Mouse (Mus musculus) hindbrain, postnatal 0 days (tissue): ENCODE measurements around the gene 1700057G04Rik. TPM values are rescaled to one million over a fixed set of nuclear protein-coding genes. Genes with fewer than 3 reads are reported as not detected.

ENCODE experiments used
- ATAC-seq: fragments of 200-750 bp; cut with Nextera tagmentation; 2 replicates; pipeline ENCODE4 v1.8.0; 2017; ENCODE audit warnings: mild to moderate bottlenecking, moderate TSS enrichment, moderate library complexity
- DNase-seq: peaks from one replicate; pipeline ENCODE4 v3.0.0-alpha.2; 2015; ENCODE audit warnings: low spot score
- H3K27ac ChIP-seq: fragments of 300-500 bp; sonication (generic); 2 replicates; pipeline ENCODE4 v1.5.1; 2014; ENCODE audit warnings: mild to moderate bottlenecking
- H3K27me3 ChIP-seq: fragments of 300-500 bp; sonication (generic); 2 replicates; pipeline ENCODE4 v1.6.1; 2014; ENCODE audit warnings: low read length, mixed read lengths; ENCODE audit not compliant: insufficient read depth
- H3K36me3 ChIP-seq: fragments of 300-500 bp; sonication (generic); 2 replicates; pipeline ENCODE4 v1.6.1; 2014; ENCODE audit warnings: low read length, mixed read lengths; ENCODE audit not compliant: insufficient read depth
- H3K4me1 ChIP-seq: fragments of 300-500 bp; sonication (generic); 2 replicates; pipeline ENCODE4 v1.6.1; 2014; ENCODE audit warnings: antibody characterized with exemption, low read length, mixed read lengths; ENCODE audit not compliant: insufficient read depth
- H3K4me2 ChIP-seq: fragments of 300-500 bp; sonication (generic); 2 replicates; pipeline ENCODE4 v1.6.1; 2014; ENCODE audit warnings: low read depth, mild to moderate bottlenecking, low read length, moderate library complexity, mixed read lengths
- H3K4me3 ChIP-seq: fragments of 300-500 bp; sonication (generic); 2 replicates; pipeline ENCODE4 v1.5.1; 2014; ENCODE audit warnings: low read length
- H3K9ac ChIP-seq: fragments of 300-500 bp; sonication (generic); replicated peaks from 2 replicates; pipeline ENCODE4 v1.6.1; 2014; ENCODE audit warnings: mild to moderate bottlenecking, low read length, moderate library complexity, mixed read lengths
- H3K9me3 ChIP-seq: fragments of 300-500 bp; sonication (generic); 2 replicates; pipeline ENCODE4 v1.6.1; 2016; ENCODE audit warnings: low read length, mixed read lengths
- CTCF ChIP-seq: IDR thresholded peaks from 2 replicates; pipeline ENCODE4 v1.5.1; 2016; ENCODE audit warnings: antibody characterized with exemption, control low read depth, low read depth
- WGBS: fragments of 180-500 bp; shearing (Covaris S2); extraction: QIAGEN DNeasy Blood & Tissue Kit; methylation state at CpG from one replicate; pipeline ENCODE4 v1.1.7; 2014; 5-methylcytosine and 5-hydroxymethylcytosine counted together
- polyA plus RNA-seq: library from polyadenylated mRNA; unstranded; fragments of >200 nt; fragmentation: Nextera tagmentation; extraction: Ambion mirVana; gene quantifications from 2 replicates; pipeline ENCODE4 v1.2.1, GENCODE M21; 2015
- total RNA-seq: library from RNA; depleted of rRNA; stranded (reverse); fragments of >200 nt; gene quantifications from 2 replicates; pipeline ENCODE4 v1.2.3, GENCODE M21; 2014; rRNA removed

Gene 1700057G04Rik
- total RNA-seq: not detected in 2 replicates
- polyA plus RNA-seq: not detected in 2 replicates

- Histone ChIP-seq H3K27ac (no peak within 1 kb of the TSS), H3K9me3 (no peaks in the 10 kb centered on the region), H3K4me2 (no peak within 1 kb of the TSS), H3K9ac (no peak within 1 kb of the TSS), H3K36me3 (no peaks in the 10 kb centered on the region), H3K4me3 (no peak within 1 kb of the TSS), H3K4me1 (no peaks in the 10 kb centered on the region), H3K27me3 (no peaks in the 10 kb centered on the region)
- ATAC-seq: no peak
- DNase-seq: no peak
- 94% methylated on average over 1 of the region's 1 CpGs for WGBS
- no peak for TF ChIP-seq CTCF
Measured at GRCm38 (mm10) chr9:92309077-92309476, at the start of gene 1700057G04Rik. 1700057G04Rik (plus strand) TSS chr9:92309377.

GRCm38 (mm10) chr9:92260481-92261159, 48.6 kb upstream of the 1700057G04Rik start:
- no peak overlapping the region for H3K4me3 ChIP-seq
- no peak overlapping the region for H3K27ac ChIP-seq
- no peak for TF ChIP-seq CTCF
- H3K36me3 ChIP-seq: no peaks in the 10 kb centered on the region
- DNase-seq (no peak), ATAC-seq (no peak)
- no peak overlapping the region for H3K9ac ChIP-seq
- WGBS: 89% methylated on average over 7 of the region's 7 CpGs
- no peak overlapping the region for H3K4me2 ChIP-seq
- no peaks in the 10 kb centered on the region for H3K9me3 ChIP-seq
- no peaks in the 10 kb centered on the region for H3K27me3 ChIP-seq
- no peaks in the 10 kb centered on the region for H3K4me1 ChIP-seq

- no peaks in the 10 kb centered on the region for H3K9me3 ChIP-seq
- H3K27ac ChIP-seq: no peak overlapping the region
- ATAC-seq: no peak
- no peak for TF ChIP-seq CTCF
- H3K4me1 ChIP-seq: no peaks in the 10 kb centered on the region
- no peaks in the 10 kb centered on the region for H3K27me3 ChIP-seq
- H3K9ac ChIP-seq: no peak overlapping the region
- no peak overlapping the region for H3K4me2 ChIP-seq
- no peak for DNase-seq
- 85% methylated on average over 4 of the region's 4 CpGs for WGBS
- H3K36me3 ChIP-seq: no peaks in the 10 kb centered on the region
- no peak overlapping the region for H3K4me3 ChIP-seq
Measured at GRCm38 (mm10) chr9:92265719-92266118, 43.5 kb upstream of the 1700057G04Rik start.

GRCm38 (mm10) chr9:92266558-92267171, 42.5 kb upstream of the 1700057G04Rik start:
- H3K9ac ChIP-seq: no peak overlapping the region
- WGBS: 74% methylated on average over 8 of the region's 8 CpGs
- no peak overlapping the region for H3K4me2 ChIP-seq
- no peak overlapping the region for H3K27ac ChIP-seq
- no peaks in the 10 kb centered on the region for H3K4me1 ChIP-seq
- no peaks in the 10 kb centered on the region for H3K36me3 ChIP-seq
- H3K4me3 ChIP-seq: no peak overlapping the region
- H3K27me3 ChIP-seq: no peaks in the 10 kb centered on the region
- no peak for DNase-seq
- no peak for ATAC-seq
- TF ChIP-seq CTCF: no peak
- H3K9me3 ChIP-seq: no peaks in the 10 kb centered on the region

- H3K9ac ChIP-seq: no peak overlapping the region
- no peaks in the 10 kb centered on the region for H3K27me3 ChIP-seq
- no peaks in the 10 kb centered on the region for H3K36me3 ChIP-seq
- 93% methylated on average over 1 of the region's 1 CpGs for WGBS
- H3K4me2 ChIP-seq: no peak overlapping the region
- DNase-seq (no peak), ATAC-seq (no peak)
- H3K9me3 ChIP-seq: no peaks in the 10 kb centered on the region
- no peaks in the 10 kb centered on the region for H3K4me1 ChIP-seq
- TF ChIP-seq CTCF: no peak
- no peak overlapping the region for H3K4me3 ChIP-seq
- no peak overlapping the region for H3K27ac ChIP-seq
Measured at GRCm38 (mm10) chr9:92267732-92268131, 41.4 kb upstream of the 1700057G04Rik start.

GRCm38 (mm10) chr9:92269829-92270404, 39.3 kb upstream of the 1700057G04Rik start:
- no peak for TF ChIP-seq CTCF
- no peak overlapping the region for H3K9ac ChIP-seq
- no peak overlapping the region for H3K4me2 ChIP-seq
- DNase-seq (no peak), ATAC-seq (no peak)
- no peaks in the 10 kb centered on the region for H3K27me3 ChIP-seq
- H3K36me3 ChIP-seq: no peaks in the 10 kb centered on the region
- no peak overlapping the region for H3K27ac ChIP-seq
- 95% methylated on average over 5 of the region's 5 CpGs for WGBS
- H3K9me3 ChIP-seq: no peaks in the 10 kb centered on the region
- H3K4me3 ChIP-seq: no peak overlapping the region
- no peaks in the 10 kb centered on the region for H3K4me1 ChIP-seq

GRCm38 (mm10) chr9:92270927-92271326, 38.2 kb upstream of the 1700057G04Rik start:
- DNase-seq: peak; percentile 56

More at GRCm38 (mm10) chr9:92270927-92271326, 38.2 kb upstream of the 1700057G04Rik start:
- no peaks in the 10 kb centered on the region for H3K27me3 ChIP-seq
- H3K9ac ChIP-seq: no peak overlapping the region
- no peaks in the 10 kb centered on the region for H3K9me3 ChIP-seq
- ATAC-seq: no peak
- TF ChIP-seq CTCF: no peak
- no peak overlapping the region for H3K4me3 ChIP-seq
- WGBS: 44% methylated on average over 4 of the region's 4 CpGs
- no peak overlapping the region for H3K27ac ChIP-seq
- H3K36me3 ChIP-seq: no peaks in the 10 kb centered on the region
- H3K4me2 ChIP-seq: no peak overlapping the region
- H3K4me1 ChIP-seq: no peaks in the 10 kb centered on the region
